Mouse (Mus musculus) heart, postnatal 10 days (tissue): ENCODE data around the gene Sipa1. TPM values are rescaled to one million over a fixed set of nuclear protein-coding genes. Genes with fewer than 3 reads are reported as not detected.
A peak's percentile ranks its signal among the peaks of the same experiment; 100 is the strongest.

Experiments
- DNase-seq, 2 experiments: peaks; one replicate each; pipeline ENCODE4 v3.0.0; 2021
- intact Hi-C: fragments of 180-260 bp; cut with DNase I; formaldehyde crosslinking; loops from one replicate; pipeline ENCODE4 v1.15.1; 2025
- total RNA-seq, 2 experiments: library from RNA; stranded (reverse); gene quantifications; 2 replicates each; pipeline ENCODE4 v1.2.3; 2021

Gene Sipa1
- total RNA-seq, 2 experiments from 2014 or later, result 44.2 to 49.6 TPM

DNA sequence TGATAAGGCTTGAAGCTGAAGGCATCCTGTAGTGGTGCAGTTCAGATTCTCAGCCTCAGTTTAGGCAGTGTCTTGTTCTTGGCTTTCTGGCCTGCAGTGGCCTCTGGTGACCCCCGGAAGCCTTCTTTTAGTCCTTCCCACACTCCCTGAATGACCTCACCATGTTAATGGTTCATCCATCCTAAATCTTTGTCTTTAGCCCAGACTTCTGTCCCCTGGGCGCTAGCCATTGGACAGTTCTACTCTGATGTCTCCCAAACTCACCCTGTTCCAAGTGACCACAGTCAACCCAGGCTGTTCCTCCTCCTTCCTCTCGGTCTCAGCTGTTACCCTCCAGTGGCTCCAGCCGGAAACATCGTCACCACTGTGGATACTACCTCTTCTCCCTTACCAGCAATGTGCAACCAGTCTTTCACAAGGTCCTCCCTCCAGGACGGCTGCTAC, 14.2 kb downstream of the Sipa1 start:
- intact Hi-C loops, result loop anchor here (5.0 kb wide), 1 partner anchor 78 kb away; the partner anchor contains the start of genes Ehbp1l1 and Fam89b
- DNase-seq, result peak; percentile 77 to 78

DNA sequence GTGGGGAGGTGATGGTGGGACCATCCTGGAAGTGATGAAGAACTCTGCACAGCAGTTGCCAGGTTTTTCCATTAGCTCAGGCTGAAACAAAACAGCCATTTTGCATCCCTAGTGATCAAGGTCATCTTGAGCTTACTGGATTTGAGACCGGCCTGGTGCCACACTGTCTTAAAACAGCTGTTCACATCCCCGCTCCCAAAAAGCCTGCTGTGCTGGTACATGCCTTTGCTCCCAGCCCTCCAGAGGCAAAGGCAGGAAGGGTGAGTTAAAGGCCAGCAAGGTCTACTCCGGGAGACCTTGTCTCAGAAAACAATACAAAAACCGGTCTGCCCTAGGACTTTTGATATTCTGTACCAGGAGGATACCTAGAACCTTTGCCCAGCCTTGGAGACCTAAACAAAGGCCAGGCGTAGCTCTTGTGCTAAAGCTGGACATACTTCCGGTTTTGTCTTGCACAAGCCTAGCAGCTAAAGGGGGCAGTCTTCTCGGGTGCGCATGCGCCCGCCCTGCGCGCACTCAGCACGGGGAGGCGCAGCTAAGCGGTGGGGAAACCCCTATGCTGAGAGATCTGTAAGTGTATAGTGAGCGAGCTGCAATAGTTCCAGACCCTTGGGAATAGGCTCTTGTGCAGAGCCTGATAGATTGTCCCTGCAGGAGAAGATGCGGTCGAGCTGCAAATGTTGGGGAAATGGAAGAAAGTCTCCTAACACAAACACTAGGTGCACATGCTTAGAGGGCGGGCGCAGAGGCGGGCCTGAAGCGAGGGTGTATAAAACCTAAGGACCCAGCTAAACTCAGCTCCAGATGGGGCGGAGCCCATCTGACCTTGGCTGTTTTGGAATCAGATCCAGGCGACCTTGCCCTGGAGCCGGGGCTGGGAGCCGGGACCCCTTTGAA, 14.9 kb downstream of the Sipa1 start:
- intact Hi-C loops, result loop anchor here (5.0 kb wide), 1 partner anchor 79 kb away; the partner anchor contains the start of genes Ehbp1l1 and Fam89b
- DNase-seq, result peak; percentile 89

DNA sequence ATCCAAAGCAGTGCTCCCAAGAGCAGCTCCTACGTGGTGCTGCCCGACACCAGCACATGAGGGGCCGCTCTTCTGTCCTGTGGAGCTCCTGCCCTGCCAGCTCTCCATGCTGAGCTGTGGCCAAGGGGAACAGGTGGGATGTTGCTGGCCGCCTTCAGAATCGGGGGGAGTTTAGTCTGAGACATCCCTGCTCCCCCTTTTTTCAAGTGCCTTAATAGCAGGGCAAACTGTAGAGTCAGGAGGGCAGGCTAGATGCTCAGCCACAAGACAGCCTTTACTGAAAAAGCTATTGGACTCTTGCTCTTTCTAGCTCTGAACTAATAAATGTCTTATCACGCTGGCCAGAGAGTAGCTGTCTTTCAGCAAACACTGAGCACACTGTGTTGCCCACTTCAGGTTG, 15.7 kb downstream of the Sipa1 start:
- DNase-seq, result no peak

GRCm38 (mm10) chr19:5646731-5647330, 16.7 kb downstream of the Sipa1 start:
- intact Hi-C loops, result loop anchor here (5.0 kb wide), 1 partner anchor 80 kb away; the partner anchor contains the start of genes Ehbp1l1 and Fam89b
- DNase-seq, result no peak

More for the DNA sequence above, 15.7 kb downstream of the Sipa1 start:
- intact Hi-C loops, result loop anchor here (5.0 kb wide), 1 partner anchor 80 kb away; the partner anchor contains the start of genes Ehbp1l1 and Fam89b

DNA sequence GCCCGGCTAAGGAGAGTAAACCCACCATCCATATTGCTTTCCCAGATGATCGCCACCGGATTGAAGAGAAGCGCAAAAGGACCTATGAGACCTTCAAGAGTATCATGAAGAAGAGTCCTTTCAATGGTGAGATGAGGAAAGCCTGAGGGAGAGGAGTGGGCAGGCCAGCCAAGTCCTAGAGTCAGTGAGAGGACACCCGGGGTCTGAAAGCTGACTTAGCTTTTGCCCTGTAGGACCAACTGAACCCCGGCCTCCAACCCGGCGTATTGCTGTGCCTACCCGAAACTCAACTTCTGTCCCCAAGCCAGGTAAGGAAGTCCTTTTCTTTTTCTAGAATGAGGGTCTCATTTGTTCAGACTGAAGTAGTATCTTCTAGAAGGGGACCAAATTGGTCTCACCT, 18.2 kb downstream of the Sipa1 start:
- intact Hi-C loops, result loop anchor here (5.0 kb wide), 1 partner anchor 82 kb away; the partner anchor contains the start of genes Ehbp1l1 and Fam89b
- no peak for DNase-seq

DNA sequence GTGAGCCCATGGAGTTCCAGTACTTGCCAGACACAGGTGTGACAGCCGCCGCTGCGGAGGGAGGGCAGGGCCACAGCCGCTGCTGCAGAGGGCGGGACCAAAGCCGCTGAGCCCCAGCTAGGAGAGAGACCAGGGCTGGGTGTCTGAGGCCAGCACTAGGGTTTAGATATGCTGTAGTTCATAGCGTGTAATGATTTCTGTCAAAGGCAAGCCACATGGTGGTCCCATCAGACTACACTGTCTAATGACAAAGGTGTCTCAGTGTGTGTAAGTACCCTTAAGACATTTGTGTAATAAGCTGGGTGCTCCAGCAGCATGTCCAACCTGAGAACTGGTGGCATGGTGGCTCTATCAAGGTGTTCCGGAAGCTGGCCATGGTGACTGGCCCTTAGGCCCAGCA, 21.9 kb downstream of the Sipa1 start:
- intact Hi-C loops, result no loop called here
- no peak for DNase-seq

GRCm38 (mm10) chr19:5641021-5641420, 22.5 kb downstream of the Sipa1 start:
- DNase-seq, result no peak
- intact Hi-C loops, result no loop called here

DNA sequence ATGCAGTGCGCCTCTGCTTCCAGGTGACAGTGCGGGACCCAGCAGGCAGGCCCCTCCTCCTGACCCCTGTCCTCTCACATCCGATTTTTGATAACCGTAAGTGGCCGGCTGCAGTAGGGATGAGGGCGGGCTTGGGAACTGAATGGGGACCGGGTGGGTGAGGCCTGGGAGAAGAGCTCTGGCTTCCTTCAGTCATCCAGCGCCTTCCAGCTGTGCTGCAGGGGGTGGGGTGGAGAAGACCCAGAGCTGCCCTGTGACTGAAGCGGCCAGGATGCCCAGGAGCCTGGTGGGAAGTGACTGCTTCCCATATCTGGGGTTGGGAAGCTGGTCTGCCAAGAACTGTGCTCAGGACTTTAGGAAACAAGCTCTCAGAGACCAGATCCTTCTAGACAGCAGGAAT, 23.2 kb downstream of the Sipa1 start:
- intact Hi-C loops, result no loop called here
- no peak for DNase-seq

GRCm38 (mm10) chr19:5638416-5639005, 25.0 kb downstream of the Sipa1 start:
- intact Hi-C loops, result no loop called here
- no peak for DNase-seq

DNA sequence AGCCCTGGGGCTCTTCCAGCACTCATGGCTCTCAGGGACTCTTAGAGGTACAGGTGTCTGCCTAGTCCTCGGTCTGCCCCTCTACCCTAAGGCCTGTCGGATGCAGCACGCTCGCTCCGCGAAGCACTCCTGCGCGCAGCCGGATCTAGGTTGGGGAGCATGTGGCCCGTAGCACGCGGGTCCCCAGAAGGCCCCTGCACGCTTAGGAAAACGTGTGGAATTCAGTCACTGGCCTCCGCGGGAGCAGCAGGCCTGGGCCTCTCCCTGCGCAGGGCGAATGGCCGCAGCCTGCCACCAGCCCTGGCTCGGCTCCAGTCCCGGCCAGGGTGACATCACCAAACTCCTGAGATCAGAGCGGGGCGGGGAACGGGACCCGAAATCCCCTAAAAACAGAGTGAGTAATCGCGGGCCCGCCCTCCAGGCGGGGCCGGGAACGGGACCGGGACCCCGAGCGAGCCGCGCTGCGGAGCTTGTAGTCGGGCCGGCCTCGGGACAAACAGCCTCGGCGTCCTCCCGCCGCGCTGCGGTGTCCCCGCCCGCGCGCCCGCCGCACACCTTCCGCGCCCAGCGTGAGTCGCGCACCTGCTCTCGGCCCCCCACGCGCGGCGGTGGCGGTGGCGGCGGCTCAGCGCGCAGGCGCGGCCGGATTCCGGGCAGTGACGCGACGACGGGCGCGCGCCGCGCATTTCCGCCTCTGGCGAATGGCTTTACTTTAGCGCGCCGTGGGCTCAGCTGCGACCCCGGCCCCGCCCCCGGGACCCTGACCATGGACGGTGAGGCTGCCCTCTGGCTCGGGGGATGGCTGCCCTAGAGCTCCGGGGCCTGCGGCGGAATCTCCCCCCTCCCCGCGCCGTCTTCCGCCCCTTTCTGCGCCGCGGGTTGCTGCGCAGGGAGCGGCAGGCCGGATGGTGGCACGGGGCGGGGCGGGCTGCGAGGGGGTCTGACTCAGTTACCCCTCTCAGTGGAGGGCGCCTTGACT, 26.1 kb downstream of the Sipa1 start, which contains the start of gene Rela:
Gene Rela, plus strand, starts transcription at position 415 of the 979 bp plus-strand sequence.
- peak; percentile 94 to 95 for DNase-seq
- intact Hi-C loops, result no loop called here

DNA sequence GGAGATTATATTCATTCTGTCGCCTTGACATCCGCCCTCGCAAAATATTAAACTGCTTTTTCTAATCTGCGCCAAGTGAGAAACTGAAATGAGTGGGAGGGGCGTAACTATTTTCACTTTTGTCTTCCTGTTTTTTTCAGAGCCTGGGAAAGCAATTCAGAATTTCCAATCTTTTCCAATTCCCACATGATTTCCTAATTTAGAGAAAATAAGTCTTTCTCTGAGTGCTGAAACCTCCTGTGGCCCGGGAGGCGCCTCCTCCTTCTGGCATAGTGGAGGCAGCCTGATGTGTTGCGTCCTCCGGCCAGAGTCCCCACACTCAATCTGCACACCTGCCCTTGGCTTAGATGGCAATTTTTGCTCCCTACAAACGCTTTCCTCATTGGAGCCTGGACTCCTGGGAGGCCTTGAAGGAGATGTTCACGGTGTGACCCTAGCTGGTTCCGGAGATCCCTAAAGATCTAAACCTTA, 26.9 kb downstream of the Sipa1 start:
- DNase-seq, result peak; percentile 55 to 70
- intact Hi-C loops, result no loop called here

- intact Hi-C loops, result no loop called here
- no peak for DNase-seq
Observed at GRCm38 (mm10) chr19:5636036-5636570, 27.4 kb downstream of the Sipa1 start.

DNA sequence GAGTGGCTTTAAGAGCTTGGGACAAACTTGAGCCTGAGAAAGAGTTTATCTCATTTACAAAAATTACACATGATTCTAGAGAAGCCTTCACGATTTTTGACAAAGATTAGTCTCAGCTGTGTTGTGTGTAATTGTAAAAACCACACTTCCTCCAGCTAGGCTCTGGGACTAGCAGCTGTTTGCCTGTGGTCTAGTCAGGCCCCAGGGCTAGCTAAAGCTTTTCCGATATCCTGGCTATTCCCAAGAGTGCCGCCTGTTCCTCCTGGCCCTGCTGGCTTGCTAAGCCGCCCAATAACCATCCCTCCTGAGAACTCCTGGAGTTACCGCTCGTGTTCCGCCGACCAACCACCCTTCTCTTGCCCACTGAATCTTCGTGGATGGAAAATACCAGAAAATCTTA, 31.4 kb downstream of the Sipa1 start:
- intact Hi-C loops, result no loop called here
- DNase-seq, result no peak

DNA sequence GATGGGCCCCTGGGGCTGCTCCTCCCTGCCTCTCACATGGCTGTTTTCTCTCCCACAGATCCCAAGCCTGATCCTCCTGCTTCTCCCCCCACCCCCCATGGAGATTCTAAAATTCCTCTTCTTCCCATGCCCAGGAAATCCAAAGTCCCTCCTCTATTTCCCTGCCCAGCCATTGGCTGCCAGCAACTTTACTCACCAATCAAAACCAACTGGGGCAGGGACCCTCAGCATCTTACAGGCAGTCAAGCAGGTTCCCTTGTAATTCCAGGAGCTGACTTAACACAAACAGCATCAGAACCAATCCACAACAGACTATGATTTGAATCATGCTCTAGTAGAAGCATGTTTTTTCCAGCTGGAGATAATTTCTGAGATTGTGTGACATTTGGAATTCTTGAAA, 33.6 kb downstream of the Sipa1 start:
- DNase-seq, result no peak
- intact Hi-C loops, result no loop called here

- intact Hi-C loops, result no loop called here
- no peak for DNase-seq
Observed at GRCm38 (mm10) chr19:5625311-5625710, 38.2 kb downstream of the Sipa1 start.

- no peak for DNase-seq
- intact Hi-C loops, result no loop called here
Observed at GRCm38 (mm10) chr19:5621884-5622283, 41.6 kb downstream of the Sipa1 start.

- no peak for DNase-seq
- intact Hi-C loops, result no loop called here
Observed at GRCm38 (mm10) chr19:5620007-5620406, 43.5 kb downstream of the Sipa1 start.

- no peak for DNase-seq
- intact Hi-C loops, result loop anchor here (5.0 kb wide), 1 partner anchor 167 kb away; no protein-coding TSS in a partner anchor
Observed at GRCm38 (mm10) chr19:5614953-5615352, 48.6 kb downstream of the Sipa1 start.

- intact Hi-C loops, result loop anchor here (5.0 kb wide), 1 partner anchor 169 kb away; no protein-coding TSS in a partner anchor
- DNase-seq, result no peak
Observed at GRCm38 (mm10) chr19:5612762-5613411, 50.6 kb downstream of the Sipa1 start.
